Mouse (Mus musculus): ENCODE results near the gene 2210418O10Rik.
"Not testable (repeated sequence)": the region's sequence is repeated elsewhere in the genome, so short reads cannot be mapped to it uniquely, and the experiment has no call there.

The 2210418O10Rik gene

DNA sequence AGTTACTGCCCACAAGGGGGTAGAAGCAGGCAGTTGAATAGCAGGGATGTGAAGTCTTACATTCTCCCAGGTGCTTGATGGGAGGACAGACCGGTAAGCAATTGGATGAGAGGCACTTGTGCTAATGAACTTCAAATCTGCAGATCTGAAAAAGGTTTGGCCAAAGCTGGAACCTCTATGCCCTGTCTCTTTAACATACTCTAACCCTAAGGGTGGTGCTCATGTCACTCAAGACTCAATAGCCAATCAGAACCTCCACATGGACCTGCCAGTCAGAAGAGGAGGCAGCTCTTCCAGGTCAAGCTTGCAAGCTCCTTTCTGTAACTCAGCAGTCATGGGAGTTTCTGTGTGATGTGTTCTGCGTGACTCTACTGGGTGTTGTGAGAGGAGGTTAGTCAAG is at the start of gene 2210418O10Rik:
Gene 2210418O10Rik (plus strand): TSS at position 301 of the 400 bp plus-strand sequence.
- in situ Hi-C loops (cut with MboI, MseI), result not testable (repeated sequence)

DNA sequence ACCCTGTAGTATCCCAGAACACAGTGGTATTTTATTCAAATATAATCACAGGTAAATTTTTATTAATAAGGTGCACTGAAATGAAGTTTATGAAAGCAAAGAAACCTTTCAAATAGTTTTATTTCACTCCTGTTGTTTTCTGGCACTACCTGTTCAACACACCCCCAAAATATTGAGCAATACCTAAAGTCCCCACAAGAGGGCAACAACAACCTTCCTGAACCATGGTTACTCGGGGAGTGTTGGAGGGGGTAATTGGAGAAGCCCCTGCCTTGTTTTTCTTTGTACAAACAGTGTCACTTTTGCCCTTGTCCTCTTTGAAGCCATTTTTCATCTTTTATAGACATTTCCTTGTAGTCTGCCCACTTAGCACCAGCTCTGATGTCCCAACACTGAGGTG is 22.1 kb downstream of the 2210418O10Rik start:
- in situ Hi-C loops (cut with MboI, MseI), result not testable (repeated sequence)

Data from regulatory T cell (primary cell).